Mouse (Mus musculus) stomach, postnatal 0 days (tissue): ENCODE data around the gene Bcas3.
A peak's percentile ranks its signal among the peaks of the same experiment; 100 is the strongest.

Experiments
- CTCF ChIP-seq: IDR thresholded peaks from 2 replicates; pipeline ENCODE4 v1.5.1; 2016; ENCODE audit warnings: antibody characterized with exemption, low read depth, mild to moderate bottlenecking, moderate library complexity
- EP300 ChIP-seq: optimal IDR thresholded peaks from 2 replicates; pipeline ENCODE3; 2016; ENCODE audit warnings: antibody characterized with exemption

DNA sequence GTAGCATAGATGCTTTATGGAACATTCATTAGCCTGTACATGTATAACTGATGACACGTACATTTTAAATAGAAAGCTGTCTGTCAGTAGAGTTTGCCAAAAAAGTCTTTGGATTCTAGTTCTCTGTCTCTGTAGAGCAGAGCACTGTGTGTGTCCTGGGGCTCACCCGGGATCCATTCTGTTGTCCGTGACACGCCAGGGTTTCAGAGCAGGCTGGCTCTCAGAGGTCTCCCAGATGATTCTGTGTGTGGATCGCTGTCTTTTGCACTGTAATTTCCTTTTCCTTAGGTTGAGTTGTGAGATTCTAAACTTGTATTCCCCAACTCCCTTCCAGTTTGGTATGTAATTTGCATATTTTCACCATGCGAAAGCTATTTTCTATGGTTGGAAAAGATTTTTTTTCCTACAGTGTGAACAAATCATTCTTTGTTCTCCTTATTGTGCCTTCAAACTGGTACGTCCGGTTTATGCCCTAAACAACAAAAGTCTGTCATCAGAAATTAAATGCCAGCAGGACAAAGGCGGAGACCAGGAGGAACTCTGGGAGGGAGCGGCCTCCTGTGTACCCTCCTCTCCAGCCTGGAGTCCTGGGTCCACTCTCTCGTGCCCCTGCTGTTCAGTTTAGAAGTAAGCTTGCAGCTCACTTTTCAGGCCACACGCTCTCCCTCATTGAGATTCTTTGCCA, 39.4 kb downstream of the Bcas3 start:
- TF ChIP-seq EP300 (no peak), CTCF (peak; percentile 43; the same call in 1 of the 2 replicates)
